ENCODE assay signal across 13 mouse cellular contexts in the genomic region with DNA sequence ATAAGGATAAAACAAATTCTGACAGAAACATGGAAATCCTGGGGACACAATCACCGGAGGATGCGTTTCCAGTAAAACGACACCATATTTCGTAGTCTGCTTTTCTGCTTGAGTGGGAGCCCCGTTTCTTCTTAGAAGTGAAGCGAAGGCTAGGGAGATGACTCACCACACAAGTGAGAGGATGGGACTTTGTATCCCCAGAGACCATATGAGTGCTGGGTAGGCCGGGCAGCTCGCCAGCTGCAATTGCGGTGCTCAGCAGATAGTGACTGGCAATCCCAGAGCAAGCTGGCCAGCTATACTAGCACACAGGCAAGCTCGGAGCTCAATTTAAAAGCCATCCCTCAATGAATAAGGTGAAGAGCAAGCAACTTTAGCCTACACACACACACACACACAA. TPM values are rescaled to one million over a fixed set of nuclear protein-coding genes. Genes with fewer than 3 reads are reported as not detected.
DNase-seq lines count a peak whose midpoint lies in the region; ATAC-seq and TF ChIP-seq lines count a peak whose summit lies in the region.
"Had no signal": no experiment of that assay in that cellular context is flagged by ENCODE, and none has a peak within 500 bp of the region (broad histone marks: within the 10 kb centered on the region; RNA-seq: fewer than 3 reads in every experiment).

No protein-coding gene starts in this region.

- peak; percentile 17 for DNase-seq in lung, embryonic 14.5 days
- DNase-seq in lung, postnatal 4 days = no peak
- DNase-seq in left cerebral cortex, adult 2 months (ENCODE audit: extremely low spot score in 1 of 2, low spot score in 2 of 2) = peak; percentile 35 to 70
- DNase-seq in thymus, postnatal 10 days (ENCODE audit: low spot score in 2 of 2) = no peak
- no peak for DNase-seq in spleen, postnatal 36 days (ENCODE audit: low spot score in 2 of 2)
- no peak for DNase-seq in cerebellum, adult 9-11 months
- no peak for DNase-seq in forebrain, embryonic 11.5 days (ENCODE audit: low spot score)
- DNase-seq: lung, postnatal 14 days had no signal

- 88% methylated on average over 10 of the region's 10 CpGs for WGBS in lung, embryonic 14.5 days
- 80% methylated on average over 10 of the region's 10 CpGs for WGBS in intestine, embryonic 16.5 days
- WGBS in forebrain, embryonic 11.5 days = 93% methylated on average over 10 of the region's 10 CpGs

- H3K27ac ChIP-seq in lung, embryonic 14.5 days (ENCODE audit: low read depth) = no peak overlapping the region
- no peak overlapping the region for H3K27ac ChIP-seq in intestine, embryonic 16.5 days (ENCODE audit: low read length)
- H3K27ac ChIP-seq in left cerebral cortex, adult 2 months = no peak overlapping the region
- no peak overlapping the region for H3K27ac ChIP-seq in forebrain, embryonic 11.5 days (ENCODE audit: low read depth, low read length)
- H3K27ac ChIP-seq: heart, embryonic 15.5 days; neural tube, embryonic 13.5 days; stomach, embryonic 15.5 days had no signal

- no peak overlapping the region for H3K4me3 ChIP-seq in lung, embryonic 14.5 days (ENCODE audit: low read depth, low read length)
- H3K4me3 ChIP-seq in intestine, embryonic 16.5 days (ENCODE audit: low read length) = no peak overlapping the region
- no peak overlapping the region for H3K4me3 ChIP-seq in left cerebral cortex, adult 2 months
- H3K4me3 ChIP-seq in forebrain, embryonic 11.5 days (ENCODE audit: low read depth, low read length) = no peak overlapping the region
- H3K4me3 ChIP-seq: erythroblast, embryonic 14.5 days; heart, embryonic 15.5 days; neural tube, embryonic 13.5 days; stomach, embryonic 15.5 days had no signal

- no peaks in the 10 kb centered on the region for H3K4me1 ChIP-seq in lung, embryonic 14.5 days (ENCODE audit: insufficient read depth)
- H3K4me1 ChIP-seq in intestine, embryonic 16.5 days (ENCODE audit: control insufficient read depth, insufficient read depth, low read length) = no peaks in the 10 kb centered on the region
- H3K4me1 ChIP-seq in forebrain, embryonic 11.5 days (replicated peaks; ENCODE audit: control insufficient read depth, insufficient read depth, low read length) = no peaks in the 10 kb centered on the region
- H3K4me1 ChIP-seq: heart, embryonic 15.5 days; neural tube, embryonic 13.5 days; stomach, embryonic 15.5 days had no signal

- no peaks in the 10 kb centered on the region for H3K27me3 ChIP-seq in lung, embryonic 14.5 days (ENCODE audit: insufficient read depth, low read length)
- H3K27me3 ChIP-seq in intestine, embryonic 16.5 days (replicated peaks; ENCODE audit: control insufficient read depth, insufficient read depth, low read length) = 0 out of 2 replicates have a peak, but pooled peaks cover 9% of the 10 kb centered on the region
- no peaks in the 10 kb centered on the region for H3K27me3 ChIP-seq in forebrain, embryonic 11.5 days (ENCODE audit: control insufficient read depth, insufficient read depth, low read length)
- H3K27me3 ChIP-seq: heart, embryonic 15.5 days; neural tube, embryonic 13.5 days; stomach, embryonic 15.5 days had no signal

- H3K9me3 ChIP-seq in lung, embryonic 14.5 days (ENCODE audit: low read depth, low read length) = peaks cover 4% of the 10 kb centered on the region; the same call in 1 of the 2 replicates
- H3K9me3 ChIP-seq in intestine, embryonic 16.5 days (ENCODE audit: control insufficient read depth, low read length) = no peaks in the 10 kb centered on the region
- H3K9me3 ChIP-seq in forebrain, embryonic 11.5 days (ENCODE audit: control insufficient read depth, low read length) = no peaks in the 10 kb centered on the region
- H3K9me3 ChIP-seq: heart, embryonic 15.5 days; neural tube, embryonic 13.5 days; stomach, embryonic 15.5 days had no signal

- H3K4me2 ChIP-seq in lung, embryonic 14.5 days = no peak overlapping the region
- H3K4me2 ChIP-seq in intestine, embryonic 16.5 days (ENCODE audit: low read depth, low read length) = no peak overlapping the region
- no peak overlapping the region for H3K4me2 ChIP-seq in forebrain, embryonic 11.5 days (ENCODE audit: low read depth, low read length, severe bottlenecking)
- H3K4me2 ChIP-seq: heart, embryonic 15.5 days; neural tube, embryonic 13.5 days; stomach, embryonic 15.5 days had no signal

- no peak for TF ChIP-seq CTCF in lung, embryonic 14.5 days (IDR thresholded peaks at IDR 0.05; ENCODE audit: low read depth)
- TF ChIP-seq CTCF in left cerebral cortex, adult 2 months (IDR thresholded peaks at IDR 0.05) = no peak

- no peaks in the 10 kb centered on the region for H3K36me3 ChIP-seq in lung, embryonic 14.5 days (ENCODE audit: insufficient read depth)
- no peaks in the 10 kb centered on the region for H3K36me3 ChIP-seq in intestine, embryonic 16.5 days (ENCODE audit: control insufficient read depth, insufficient read depth, low read length)
- no peaks in the 10 kb centered on the region for H3K36me3 ChIP-seq in forebrain, embryonic 11.5 days (ENCODE audit: control insufficient read depth, insufficient read depth, low read length)
- H3K36me3 ChIP-seq: heart, embryonic 15.5 days; neural tube, embryonic 13.5 days; stomach, embryonic 15.5 days had no signal

- ATAC-seq in lung, embryonic 14.5 days (ENCODE audit: insufficient read depth) = no peak
- peak; percentile 59 for ATAC-seq in intestine, embryonic 16.5 days
- no peak for ATAC-seq in forebrain, embryonic 11.5 days (replicated peaks; ENCODE audit: low FRiP score)

- no peak overlapping the region for H3K9ac ChIP-seq in lung, embryonic 14.5 days
- H3K9ac ChIP-seq in intestine, embryonic 16.5 days (ENCODE audit: low read depth, low read length) = no peak overlapping the region
- H3K9ac ChIP-seq in forebrain, embryonic 11.5 days (ENCODE audit: low read length) = no peak overlapping the region
- H3K9ac ChIP-seq: heart, embryonic 15.5 days; neural tube, embryonic 13.5 days; stomach, embryonic 15.5 days had no signal

- intact Hi-C loops in left cerebral cortex, adult 2 months (cut with DNase I) = no loop called here

RNA-seq across cellular contexts. Expression of a gene that starts 50.3 kb away (rescaled TPM):
- polyA plus RNA-seq in lung, embryonic 14.5 days (2014; fragmentation: Nextera tagmentation; extraction: Ambion mirVana) = 0.66 and 0.89 TPM in 2 replicates
- 5.3 and 5.4 TPM in 2 replicates for polyA plus RNA-seq in intestine, embryonic 16.5 days (2015; fragmentation: Nextera tagmentation; extraction: Ambion mirVana)
- total RNA-seq in left cerebral cortex, adult 2 months (2021) = 100 to 1,000 TPM; 475 to 532 TPM
- 28.6 and 30.1 TPM in 2 replicates for polyA plus RNA-seq in forebrain, embryonic 11.5 days (2014; fragmentation: Nextera tagmentation; extraction: Ambion mirVana)
- polyA plus RNA-seq: erythroblast, embryonic 14.5 days had no signal

Comparison
In these comparisons a context has a peak if more than half of its experiments do, and no peak if none do; other contexts are left out.
1. DNase-seq: peak in lung, embryonic 14.5 days (single experiment) and left cerebral cortex, adult 2 months (2 of 2); none in lung, postnatal 4 days (0 of 2), thymus, postnatal 10 days (0 of 2), spleen, postnatal 36 days (0 of 2), cerebellum, adult 9-11 months (single experiment) and forebrain, embryonic 11.5 days (single experiment).